Mouse (Mus musculus) spleen, postnatal 14 days (tissue): ENCODE data around the gene Krt222.
"Not testable (repeated sequence)": the region's sequence is repeated elsewhere in the genome, so short reads cannot be mapped to it uniquely, and the experiment has no call there.

Source experiments
- DNase-seq, 2 experiments: peaks; one replicate each; pipeline ENCODE4 v3.0.0; 2021 to 2022; ENCODE audit warnings: low spot score in 2 of 2

The Krt222 gene

GRCm38 (mm10) chr11:99243820-99244374 lies at the start of gene Krt222:
Gene Krt222, minus strand, starts transcription at chr11:99244085.
- DNase-seq: no peak

- DNase-seq: peak; percentile 15 to 43
These were observed 49.0 kb upstream of the Krt222 start for GRCm38 (mm10) chr11:99292846-99293245.

GRCm38 (mm10) chr11:99284833-99285312 lies 41.0 kb upstream of the Krt222 start, which contains the start of gene Krt24:
Gene Krt24, minus strand, starts transcription at chr11:99285262.
- DNase-seq: no peak

GRCm38 (mm10) chr11:99284011-99284410 lies 40.1 kb upstream of the Krt222 start:
- DNase-seq: no peak

GRCm38 (mm10) chr11:99283334-99283733 lies 39.4 kb upstream of the Krt222 start:
- no peak for DNase-seq

- DNase-seq: no peak
These were observed 37.2 kb upstream of the Krt222 start for GRCm38 (mm10) chr11:99281116-99281515.

GRCm38 (mm10) chr11:99279986-99280385 lies 36.1 kb upstream of the Krt222 start:
- no peak for DNase-seq

GRCm38 (mm10) chr11:99276786-99277185 lies 32.9 kb upstream of the Krt222 start:
- DNase-seq: no peak

GRCm38 (mm10) chr11:99275624-99276023 lies 31.7 kb upstream of the Krt222 start:
- no peak for DNase-seq

- no peak for DNase-seq
These were observed 28.8 kb upstream of the Krt222 start for GRCm38 (mm10) chr11:99272721-99273120.

GRCm38 (mm10) chr11:99269192-99269591 lies 25.3 kb upstream of the Krt222 start:
- no peak for DNase-seq

- no peak for DNase-seq
These were observed 21.9 kb upstream of the Krt222 start for GRCm38 (mm10) chr11:99265796-99266195.

- DNase-seq: no peak
These were observed 21.3 kb upstream of the Krt222 start for GRCm38 (mm10) chr11:99265220-99265619.

GRCm38 (mm10) chr11:99256213-99256612 lies 12.3 kb upstream of the Krt222 start:
- no peak for DNase-seq

GRCm38 (mm10) chr11:99255316-99255715 lies 11.4 kb upstream of the Krt222 start:
- no peak for DNase-seq

GRCm38 (mm10) chr11:99253893-99254292 lies 10.0 kb upstream of the Krt222 start:
- DNase-seq: no peak

GRCm38 (mm10) chr11:99252671-99253070 lies 8.8 kb upstream of the Krt222 start:
- DNase-seq: no peak

GRCm38 (mm10) chr11:99250666-99251065 lies 6.8 kb upstream of the Krt222 start:
- DNase-seq: no peak

- DNase-seq: no peak
These were observed 6.4 kb upstream of the Krt222 start for GRCm38 (mm10) chr11:99250241-99250640.

GRCm38 (mm10) chr11:99249115-99249514 lies 5.2 kb upstream of the Krt222 start:
- peak in 1 of 2 experiments; percentile 40 for DNase-seq

GRCm38 (mm10) chr11:99247916-99248315 lies 4.0 kb upstream of the Krt222 start:
- DNase-seq: no peak

GRCm38 (mm10) chr11:99244519-99244918 lies 634 bp upstream of the Krt222 start:
- not testable (repeated sequence) for DNase-seq

GRCm38 (mm10) chr11:99243200-99243819 lies 575 bp downstream of the Krt222 start:
- no peak for DNase-seq
